Mouse (Mus musculus) layer of hippocampus, adult 11-12 months (tissue): ENCODE results near the gene Pgbd5.

ENCODE experiments used
- DNase-seq: peaks from one replicate; pipeline ENCODE4 v3.0.0; 2022; ENCODE audit warnings: low spot score

Gene Pgbd5

GRCm38 (mm10) chr8:124439558-124439957 is at the start of gene Pgbd5:
Pgbd5 (minus strand) TSS chr8:124439658.
- no peak for DNase-seq

GRCm38 (mm10) chr8:124483356-124484115 is 44.1 kb upstream of the Pgbd5 start:
- no peak for DNase-seq

- DNase-seq, result peak; percentile 76
Observed at GRCm38 (mm10) chr8:124482790-124483189, 43.3 kb upstream of the Pgbd5 start.

GRCm38 (mm10) chr8:124480321-124480720 is 40.9 kb upstream of the Pgbd5 start:
- DNase-seq, result no peak

GRCm38 (mm10) chr8:124479251-124479650 is 39.8 kb upstream of the Pgbd5 start:
- no peak for DNase-seq

- DNase-seq, result peak; percentile 83
Observed at GRCm38 (mm10) chr8:124476701-124477100, 37.2 kb upstream of the Pgbd5 start.

- DNase-seq, result no peak
Observed at GRCm38 (mm10) chr8:124475690-124476089, 36.2 kb upstream of the Pgbd5 start.

- DNase-seq, result no peak
Observed at GRCm38 (mm10) chr8:124464641-124465040, 25.2 kb upstream of the Pgbd5 start.

GRCm38 (mm10) chr8:124463111-124463510 is 23.7 kb upstream of the Pgbd5 start:
- DNase-seq, result no peak

GRCm38 (mm10) chr8:124462192-124462591 is 22.7 kb upstream of the Pgbd5 start:
- DNase-seq, result no peak

GRCm38 (mm10) chr8:124461103-124461502 is 21.6 kb upstream of the Pgbd5 start:
- DNase-seq, result no peak

- DNase-seq, result no peak
Observed at GRCm38 (mm10) chr8:124460660-124461059, 21.2 kb upstream of the Pgbd5 start.

GRCm38 (mm10) chr8:124459627-124460026 is 20.2 kb upstream of the Pgbd5 start:
- DNase-seq, result no peak

- DNase-seq, result peak; percentile 63
Observed at GRCm38 (mm10) chr8:124455359-124455758, 15.9 kb upstream of the Pgbd5 start.

- DNase-seq, result no peak
Observed at GRCm38 (mm10) chr8:124450192-124450895, 10.9 kb upstream of the Pgbd5 start.

- no peak for DNase-seq
Observed at GRCm38 (mm10) chr8:124448962-124449670, 9.7 kb upstream of the Pgbd5 start.

GRCm38 (mm10) chr8:124436741-124437140 is 2.7 kb downstream of the Pgbd5 start:
- no peak for DNase-seq

GRCm38 (mm10) chr8:124435707-124436243 is 3.7 kb downstream of the Pgbd5 start:
- no peak for DNase-seq

GRCm38 (mm10) chr8:124435170-124435569 is 4.3 kb downstream of the Pgbd5 start:
- no peak for DNase-seq

GRCm38 (mm10) chr8:124434126-124434790 is 5.2 kb downstream of the Pgbd5 start:
- peak; percentile 98 for DNase-seq

- peak; percentile 28 for DNase-seq
Observed at GRCm38 (mm10) chr8:124433451-124434125, 5.9 kb downstream of the Pgbd5 start.
